Mouse (Mus musculus) spleen, adult 2 months (tissue): ENCODE measurements around the gene Prkd2.

ENCODE experiments used
- CTCF ChIP-seq: fragments of 200-500 bp; IDR thresholded peaks from 2 replicates; pipeline ENCODE4 v1.5.1; 2011; ENCODE audit warnings: mild to moderate bottlenecking, inconsistent platforms; ENCODE audit not compliant: insufficient read depth, insufficient read length, insufficient replicate concordance; ENCODE audit errors: extremely low read depth
- POLR2A ChIP-seq: fragments of 200-500 bp; IDR thresholded peaks from 2 replicates; pipeline ENCODE4 v1.6.1; 2011; ENCODE audit warnings: low read depth, low read length, inconsistent platforms

GRCm38 (mm10) chr7:16903439-16903955, 60.8 kb downstream of the Prkd2 start:
- no peak for TF ChIP-seq POLR2A
- no peak for TF ChIP-seq CTCF
